Mouse (Mus musculus) cerebellum, postnatal 14 days (tissue): ENCODE data around the gene Zfp664.

Experiments used
- DNase-seq, 2 experiments: peaks; one replicate each; pipeline ENCODE4 v3.0.0; 2021; ENCODE audit warnings: mixed read lengths in 2 of 2

The Zfp664 gene

GRCm38 (mm10) chr5:124862013-124862866, at the start of gene Zfp664, which contains the start of gene Ccdc92:
TSS of gene Zfp664 (plus strand) at chr5:124862691.
TSS of gene Ccdc92 (minus strand) at chr5:124862424.
- DNase-seq: peak; percentile 99

- peak; percentile 84 to 91 for DNase-seq
Observed at GRCm38 (mm10) chr5:124814797-124815196, 47.7 kb upstream of the Zfp664 start.

- DNase-seq: peak; percentile 52 to 71
Observed at GRCm38 (mm10) chr5:124817050-124817449, 45.4 kb upstream of the Zfp664 start.

GRCm38 (mm10) chr5:124822128-124822894, 40.2 kb upstream of the Zfp664 start:
- DNase-seq: peak; percentile 69 to 79

- DNase-seq: peak; percentile 85 to 88
Observed at GRCm38 (mm10) chr5:124830331-124830730, 32.2 kb upstream of the Zfp664 start.

GRCm38 (mm10) chr5:124835218-124835617, 27.3 kb upstream of the Zfp664 start:
- DNase-seq: peak; percentile 74 to 89

GRCm38 (mm10) chr5:124836075-124836474, 26.4 kb upstream of the Zfp664 start:
- peak in 1 of 2 experiments; percentile 51 for DNase-seq

GRCm38 (mm10) chr5:124836621-124837020, 25.9 kb upstream of the Zfp664 start:
- peak; percentile 72 to 86 for DNase-seq

GRCm38 (mm10) chr5:124840202-124840601, 22.3 kb upstream of the Zfp664 start:
- DNase-seq: no peak

GRCm38 (mm10) chr5:124840669-124841068, 21.8 kb upstream of the Zfp664 start:
- no peak for DNase-seq

- DNase-seq: peak; percentile 70 to 73
Observed at GRCm38 (mm10) chr5:124843386-124843785, 19.1 kb upstream of the Zfp664 start.

GRCm38 (mm10) chr5:124844929-124845328, 17.6 kb upstream of the Zfp664 start:
- no peak for DNase-seq

GRCm38 (mm10) chr5:124847014-124847413, 15.5 kb upstream of the Zfp664 start:
- no peak for DNase-seq

GRCm38 (mm10) chr5:124848994-124849393, 13.5 kb upstream of the Zfp664 start:
- no peak for DNase-seq

GRCm38 (mm10) chr5:124851572-124851971, 10.9 kb upstream of the Zfp664 start:
- DNase-seq: no peak

GRCm38 (mm10) chr5:124852294-124852693, 10.2 kb upstream of the Zfp664 start:
- DNase-seq: no peak

GRCm38 (mm10) chr5:124853079-124853478, 9.4 kb upstream of the Zfp664 start:
- DNase-seq: peak; percentile 79 to 81

GRCm38 (mm10) chr5:124854202-124854601, 8.3 kb upstream of the Zfp664 start:
- DNase-seq: no peak

- peak; percentile 53 to 55 for DNase-seq
Observed at GRCm38 (mm10) chr5:124860013-124860412, 2.5 kb upstream of the Zfp664 start.

GRCm38 (mm10) chr5:124861463-124861862, 1.0 kb upstream of the Zfp664 start:
- DNase-seq: peak; percentile 60 to 72

- DNase-seq: peak; percentile 64 to 71
Observed at GRCm38 (mm10) chr5:124862871-124863741, 615 bp downstream of the Zfp664 start.

- peak; percentile 88 to 89 for DNase-seq
Observed at GRCm38 (mm10) chr5:124868981-124869380, 6.5 kb downstream of the Zfp664 start.

- DNase-seq: no peak
Observed at GRCm38 (mm10) chr5:124872033-124872432, 9.5 kb downstream of the Zfp664 start.
